Mouse (Mus musculus) spleen, adult 2 months (tissue): ENCODE results near the gene Rdh19. TPM values are rescaled to one million over a fixed set of nuclear protein-coding genes. Genes with fewer than 3 reads are reported as not detected.

ENCODE experiments used
- DNase-seq, 2 experiments: peaks; one replicate each; pipeline versions ENCODE4 v3.0.0 to v3.0.0-alpha.2; 2012 to 2021; ENCODE audit warnings: low spot score in 2 of 2, low read depth in 1 of 2
- H3K27ac ChIP-seq: fragments of 200-500 bp; 2 replicates; pipeline ENCODE4 v1.5.1; 2012; ENCODE audit warnings: low read length, inconsistent platforms; ENCODE audit not compliant: insufficient read depth
- H3K27me3 ChIP-seq: fragments of 200-500 bp; 2 replicates; pipeline ENCODE4 v1.6.1; 2012; ENCODE audit warnings: mild to moderate bottlenecking, moderate library complexity, low read length, inconsistent platforms; ENCODE audit not compliant: control insufficient read depth, insufficient read depth
- H3K36me3 ChIP-seq: fragments of 200-500 bp; 2 replicates; pipeline ENCODE4 v1.6.1; 2012; ENCODE audit warnings: mild to moderate bottlenecking, low read length, inconsistent platforms; ENCODE audit not compliant: control insufficient read depth, insufficient read depth
- H3K4me1 ChIP-seq: fragments of 200-500 bp; 2 replicates; pipeline ENCODE4 v1.6.1; 2011; ENCODE audit warnings: inconsistent platforms; ENCODE audit not compliant: control insufficient read depth, insufficient read depth, insufficient read length
- H3K4me3 ChIP-seq: fragments of 200-500 bp; 2 replicates; pipeline ENCODE4 v1.5.1; 2011; ENCODE audit warnings: mild to moderate bottlenecking, inconsistent platforms; ENCODE audit not compliant: insufficient read depth, insufficient read length; ENCODE audit errors: extremely low read depth
- CTCF ChIP-seq: fragments of 200-500 bp; IDR thresholded peaks from 2 replicates; pipeline ENCODE4 v1.5.1; 2011; ENCODE audit warnings: mild to moderate bottlenecking, inconsistent platforms; ENCODE audit not compliant: insufficient read depth, insufficient read length, insufficient replicate concordance; ENCODE audit errors: extremely low read depth
- POLR2A ChIP-seq: fragments of 200-500 bp; IDR thresholded peaks from 2 replicates; pipeline ENCODE4 v1.6.1; 2011; ENCODE audit warnings: low read depth, low read length, inconsistent platforms
- WGBS: fragments of 180-500 bp; shearing (Covaris S2); methylation state at CpG from one replicate; pipeline ENCODE4 v1.1.7; 2018; 5-methylcytosine and 5-hydroxymethylcytosine counted together
- polyA plus RNA-seq: library from polyadenylated mRNA; depleted of rRNA; stranded (reverse); fragments of >200 nt; gene quantifications from 2 replicates; pipeline ENCODE4 v1.2.3, GENCODE M21; 2012

Gene Rdh19
- polyA plus RNA-seq, 1 experiment = not detected

GRCm38 (mm10) chr10:127896705-127897104 lies 47.0 kb downstream of the Rdh19 start:
- no peak overlapping the region for H3K27ac ChIP-seq
- no peaks in the 10 kb centered on the region for H3K27me3 ChIP-seq
- no peaks in the 10 kb centered on the region for H3K4me1 ChIP-seq
- DNase-seq = no peak
- WGBS = 54% methylated on average over 5 of the region's 5 CpGs
- TF ChIP-seq POLR2A = no peak
- TF ChIP-seq CTCF = no peak
- H3K4me3 ChIP-seq = no peak overlapping the region
- no peaks in the 10 kb centered on the region for H3K36me3 ChIP-seq

- WGBS = 91% methylated on average over 3 of the region's 3 CpGs
- H3K27me3 ChIP-seq = no peaks in the 10 kb centered on the region
- H3K27ac ChIP-seq = no peak overlapping the region
- no peaks in the 10 kb centered on the region for H3K36me3 ChIP-seq
- no peak for DNase-seq
- no peak overlapping the region for H3K4me3 ChIP-seq
- TF ChIP-seq POLR2A = no peak
- no peak for TF ChIP-seq CTCF
- no peaks in the 10 kb centered on the region for H3K4me1 ChIP-seq
Measured at GRCm38 (mm10) chr10:127897506-127897905, 47.8 kb downstream of the Rdh19 start.

GRCm38 (mm10) chr10:127898218-127898617 lies 48.5 kb downstream of the Rdh19 start, which contains the start of gene Sdr9c7:
Sdr9c7 (plus strand) TSS chr10:127898518.
- H3K4me3 ChIP-seq = no peak within 1 kb of the TSS
- H3K4me1 ChIP-seq = no peaks in the 10 kb centered on the region
- no peaks in the 10 kb centered on the region for H3K36me3 ChIP-seq
- DNase-seq = no peak
- no peaks in the 10 kb centered on the region for H3K27me3 ChIP-seq
- no peak for TF ChIP-seq POLR2A
- no peak for TF ChIP-seq CTCF
- no peak within 1 kb of the TSS for H3K27ac ChIP-seq
- 87% methylated on average over 2 of the region's 2 CpGs for WGBS

- no peaks in the 10 kb centered on the region for H3K36me3 ChIP-seq
- no peak overlapping the region for H3K4me3 ChIP-seq
- no peak for DNase-seq
- TF ChIP-seq POLR2A (no peak), CTCF (no peak)
- H3K27me3 ChIP-seq = no peaks in the 10 kb centered on the region
- H3K27ac ChIP-seq = no peak overlapping the region
- WGBS = 57% methylated on average over 5 of the region's 5 CpGs
- H3K4me1 ChIP-seq = no peaks in the 10 kb centered on the region
Measured at GRCm38 (mm10) chr10:127899783-127900182, 50.1 kb downstream of the Rdh19 start.

- Histone ChIP-seq H3K27me3 (no peaks in the 10 kb centered on the region), H3K27ac (no peak overlapping the region), H3K36me3 (no peaks in the 10 kb centered on the region), H3K4me3 (no peak overlapping the region), H3K4me1 (no peaks in the 10 kb centered on the region; the same call in 1 of the 2 replicates)
- TF ChIP-seq CTCF = no peak
- DNase-seq = no peak
- WGBS = 81% methylated on average over 4 of the region's 4 CpGs
Measured at GRCm38 (mm10) chr10:127901751-127902150, 52.0 kb downstream of the Rdh19 start.

- H3K36me3 ChIP-seq = no peaks in the 10 kb centered on the region
- no peak for DNase-seq
- TF ChIP-seq POLR2A (no peak), CTCF (no peak)
- no peak overlapping the region for H3K27ac ChIP-seq
- no peaks in the 10 kb centered on the region for H3K27me3 ChIP-seq
- WGBS = 76% methylated on average over 1 of the region's 1 CpGs
- H3K4me3 ChIP-seq = no peak overlapping the region
- no peaks in the 10 kb centered on the region; the same call in 1 of the 2 replicates for H3K4me1 ChIP-seq
Measured at GRCm38 (mm10) chr10:127903116-127903515, 53.4 kb downstream of the Rdh19 start.

- WGBS = 69% methylated on average over 7 of the region's 7 CpGs
- TF ChIP-seq POLR2A (no peak), CTCF (no peak)
Measured at GRCm38 (mm10) chr10:127904718-127905446, 55.2 kb downstream of the Rdh19 start.

More at GRCm38 (mm10) chr10:127904718-127905446, 55.2 kb downstream of the Rdh19 start:
- Histone ChIP-seq H3K36me3 (no peaks in the 10 kb centered on the region), H3K27me3 (no peaks in the 10 kb centered on the region), H3K4me3 (no peak overlapping the region), H3K27ac (no peak overlapping the region), H3K4me1 (no peaks in the 10 kb centered on the region; the same call in 1 of the 2 replicates)
- DNase-seq = no peak
